Mouse (Mus musculus) adrenal gland (tissue): ENCODE results near the gene Scaf4.

Experiments used
- intact Hi-C: fragments of 180-260 bp; cut with DNase I; formaldehyde crosslinking; loops from one replicate; pipeline ENCODE4 v1.15.1; 2025

Scaf4 gene

DNA sequence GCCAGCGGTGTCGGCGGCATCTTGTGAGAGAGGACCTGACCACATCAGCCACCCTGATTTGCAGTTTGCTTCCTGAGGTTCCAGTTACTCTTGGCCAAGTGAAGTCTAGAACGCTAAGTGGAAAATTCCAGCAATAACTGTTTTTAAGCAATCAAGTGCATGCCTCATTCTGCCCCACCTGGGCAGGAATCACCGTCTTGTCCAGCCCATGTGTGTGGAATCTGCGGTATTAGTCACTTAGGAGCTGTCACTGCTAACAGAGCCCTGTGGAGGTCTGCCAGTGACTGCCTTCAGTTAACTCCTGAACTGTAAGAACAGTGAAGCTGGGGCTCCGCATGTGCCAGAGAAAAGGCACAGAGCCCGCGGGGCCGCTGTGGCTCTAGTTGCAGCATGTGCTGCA is 73.6 kb downstream of the Scaf4 start:
- intact Hi-C loops, result no loop called here

DNA sequence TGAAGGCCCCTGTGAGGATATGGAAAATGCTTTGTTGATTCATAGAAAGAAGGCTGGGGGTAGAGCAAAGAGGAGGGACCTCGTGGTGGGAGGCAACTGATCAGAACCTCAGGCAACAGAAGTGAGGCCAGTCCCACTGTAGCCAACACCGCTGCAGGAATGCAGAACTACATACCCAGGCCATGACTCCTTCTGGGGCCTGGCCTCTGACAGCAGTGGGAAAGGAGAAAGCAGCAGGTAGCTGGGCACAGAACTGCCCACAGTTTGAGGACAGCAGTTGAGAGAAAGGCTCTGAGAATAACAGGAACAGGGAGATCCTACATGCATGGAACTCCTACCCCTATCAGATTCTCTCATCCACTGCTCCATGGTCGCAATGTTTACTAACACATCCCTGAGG is 75.3 kb downstream of the Scaf4 start:
- intact Hi-C loops, result no loop called here

DNA sequence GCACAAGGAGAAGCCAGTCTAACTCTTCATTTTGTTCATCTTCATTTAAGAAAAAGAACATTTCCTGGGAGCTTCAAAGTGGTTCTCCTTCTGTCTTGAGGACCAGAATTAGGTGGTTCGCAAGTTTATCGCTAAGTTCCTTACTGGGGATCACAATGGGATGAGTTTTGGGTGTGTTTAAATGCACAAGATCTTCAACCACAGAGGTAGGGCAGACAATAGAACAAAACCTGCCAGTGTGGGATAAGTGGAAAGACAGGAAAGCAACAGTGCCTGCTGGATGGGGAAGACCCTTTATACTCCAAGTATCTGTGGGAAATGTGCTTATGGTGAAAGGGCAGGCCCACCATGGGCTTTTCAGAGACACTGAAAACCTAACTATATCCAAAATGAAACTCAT is 79.4 kb downstream of the Scaf4 start:
- intact Hi-C loops, result loop anchor here (5.0 kb wide), 1 partner anchor 82 kb away; no protein-coding TSS in a partner anchor

DNA sequence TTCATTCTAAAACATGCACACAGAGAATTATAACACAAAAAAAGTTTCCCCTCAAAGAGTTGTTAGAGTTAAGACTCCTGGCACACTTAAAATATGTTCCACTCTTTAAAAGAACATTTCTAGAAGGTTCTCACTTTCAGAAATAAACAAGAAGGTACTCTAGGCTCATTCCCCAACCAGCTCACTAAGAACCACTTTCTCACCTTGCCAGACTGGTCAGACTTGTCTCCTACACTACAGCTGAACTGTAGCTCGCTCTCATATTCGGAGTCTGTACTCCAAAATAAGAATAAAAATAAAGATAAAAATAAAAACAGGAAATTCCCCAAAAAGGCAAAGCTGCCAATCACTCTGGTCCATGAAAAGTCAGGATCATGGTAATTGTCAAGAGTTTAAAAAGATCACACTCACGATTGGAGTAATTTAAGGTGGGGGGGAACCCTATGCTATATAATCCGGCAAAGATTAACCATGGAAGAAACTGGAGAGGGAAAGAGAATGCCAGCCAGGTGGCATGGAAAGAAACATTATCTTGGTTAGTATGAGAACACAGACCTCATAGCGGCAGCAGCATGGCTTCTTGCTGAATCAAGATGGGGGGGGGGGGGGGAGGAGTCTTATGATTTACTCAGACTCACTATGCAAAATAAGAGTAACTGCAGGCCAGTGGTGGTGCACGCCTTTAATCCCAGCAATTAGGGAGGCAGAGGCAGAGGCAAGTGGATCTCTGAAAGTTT is 80.9 kb downstream of the Scaf4 start:
- intact Hi-C loops, result loop anchor here (5.0 kb wide), 1 partner anchor 84 kb away; no protein-coding TSS in a partner anchor

DNA sequence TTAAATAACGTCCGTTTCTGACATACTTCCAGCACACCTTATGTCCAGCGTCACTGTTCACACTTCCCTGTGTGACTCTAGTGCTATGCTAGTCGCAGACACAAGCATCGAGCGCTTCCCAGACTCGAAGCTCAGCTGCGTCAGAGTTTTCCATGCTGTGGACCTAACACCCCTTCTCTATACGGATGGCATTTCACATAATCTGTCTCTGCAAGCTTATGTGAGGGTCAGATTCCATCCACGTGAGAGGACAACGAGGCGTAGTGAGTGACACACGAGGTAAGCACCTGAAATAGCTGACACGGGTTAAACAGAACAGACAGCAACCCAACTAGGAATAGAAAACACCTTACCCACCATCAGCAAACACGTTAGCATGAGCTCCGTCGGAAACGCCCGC is 82.2 kb downstream of the Scaf4 start:
- intact Hi-C loops, result loop anchor here (5.0 kb wide), 1 partner anchor 85 kb away; no protein-coding TSS in a partner anchor

DNA sequence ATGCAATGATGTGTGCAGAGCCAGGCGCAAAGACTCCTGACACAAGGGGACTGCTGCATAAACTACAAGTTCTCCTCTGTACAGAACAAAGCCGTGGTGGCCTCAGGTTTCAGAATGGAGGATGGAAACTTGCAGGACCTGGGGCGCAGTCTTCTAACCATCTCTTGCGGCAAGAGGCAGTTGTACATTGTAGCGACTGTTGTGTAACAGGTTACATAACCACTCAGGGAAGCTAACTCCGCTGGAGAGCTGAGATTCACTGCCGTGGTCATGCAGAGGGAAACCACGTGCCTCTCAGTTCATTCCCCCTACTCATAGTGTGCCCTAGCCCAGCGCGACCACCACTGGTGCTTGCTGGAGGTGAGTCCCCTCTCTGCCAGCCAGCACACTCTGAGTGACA is 85.1 kb downstream of the Scaf4 start:
- intact Hi-C loops, result no loop called here

DNA sequence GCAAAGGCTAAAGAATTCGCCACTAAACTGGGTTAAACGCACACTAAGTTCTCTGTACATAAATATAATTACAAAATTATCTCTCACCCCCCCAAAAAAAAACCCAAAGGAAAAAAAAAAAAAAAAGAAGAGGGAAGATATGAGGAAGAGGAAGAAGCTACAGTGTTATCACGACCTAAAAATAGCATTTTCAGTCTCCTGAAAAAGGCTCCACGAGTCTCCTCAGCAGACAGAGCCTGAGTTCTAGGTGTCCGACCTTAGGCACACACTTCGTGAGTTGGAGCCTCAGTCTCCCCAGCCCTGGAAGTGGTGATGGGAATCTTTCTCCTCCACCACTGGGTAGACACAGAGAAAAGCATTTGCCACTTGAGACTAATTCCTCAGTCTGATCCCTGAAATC is 85.7 kb downstream of the Scaf4 start:
- intact Hi-C loops, result no loop called here

DNA sequence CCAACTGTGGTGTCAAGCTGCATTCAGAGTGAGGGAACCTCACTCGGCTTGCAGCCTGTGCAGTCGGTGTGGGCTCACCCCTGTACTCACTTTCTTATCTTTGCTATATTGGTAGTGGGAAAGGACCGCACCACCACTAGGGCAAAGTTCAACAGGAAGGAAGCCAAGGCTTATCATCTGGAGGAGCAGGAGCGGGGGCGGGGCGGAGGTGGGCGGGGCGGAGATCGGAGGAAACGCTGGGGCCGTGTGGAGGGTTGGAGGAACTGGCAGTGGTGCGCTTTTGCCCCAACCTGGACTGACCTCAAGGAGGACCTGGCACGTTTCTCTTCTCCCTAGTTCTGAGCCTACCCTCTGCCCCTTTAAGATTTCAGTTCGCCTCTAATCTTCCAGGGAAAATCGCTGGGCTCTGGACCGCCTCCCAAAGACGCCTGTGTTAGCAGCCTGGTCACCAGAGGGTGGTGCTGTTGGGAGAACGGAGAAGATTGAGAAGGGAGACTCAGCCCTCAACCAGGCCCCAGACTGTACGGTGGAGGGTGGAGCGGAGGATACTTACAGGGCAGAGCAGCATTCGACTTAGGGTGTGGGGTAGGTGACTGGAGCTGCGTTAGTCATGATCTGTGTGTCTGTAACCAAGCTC is 86.8 kb downstream of the Scaf4 start:
- intact Hi-C loops, result no loop called here

DNA sequence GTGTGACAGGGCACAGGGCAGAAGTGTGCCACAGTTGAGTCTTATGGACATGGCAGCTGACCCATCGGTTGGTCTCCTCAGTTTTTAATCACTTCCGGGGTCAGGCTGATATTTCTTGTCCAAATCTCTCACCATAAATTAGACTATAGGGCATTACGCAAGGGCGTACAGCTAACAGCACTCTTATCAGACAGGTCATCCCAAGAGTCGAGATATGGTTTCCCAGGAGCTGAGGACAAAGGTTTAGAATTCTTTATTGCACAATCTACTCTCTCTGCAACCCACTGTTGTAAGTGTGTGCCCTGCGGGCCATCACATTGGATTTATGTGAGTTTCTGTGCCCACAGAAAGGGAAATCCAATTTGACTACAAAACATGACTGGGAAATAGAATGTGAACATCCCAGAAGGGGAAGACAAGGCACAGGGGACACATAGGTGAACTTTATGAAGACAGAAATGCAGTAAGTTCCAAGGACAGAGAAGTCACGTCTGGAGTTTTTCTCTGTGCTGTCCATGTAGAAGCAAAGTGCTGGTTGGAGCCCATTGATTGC is 87.5 kb downstream of the Scaf4 start:
- intact Hi-C loops, result no loop called here

DNA sequence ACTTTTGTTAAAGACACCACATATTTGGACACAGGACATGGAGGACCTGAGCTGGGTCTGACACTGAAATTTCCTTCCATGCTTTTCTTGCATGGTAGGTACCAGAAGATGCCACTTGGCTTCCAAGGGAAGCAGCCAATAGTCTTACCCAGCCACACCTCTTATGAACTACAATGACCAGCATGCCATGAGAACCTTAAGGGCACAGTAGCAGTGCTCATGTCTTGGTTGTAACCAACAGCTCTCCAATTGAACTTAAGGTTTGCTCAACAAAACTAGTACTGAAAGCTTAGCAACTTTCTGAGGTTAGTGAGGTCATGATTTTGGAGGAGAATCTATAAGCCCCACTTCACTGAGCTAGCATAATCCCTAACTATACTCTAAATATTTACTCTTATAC is 90.6 kb downstream of the Scaf4 start:
- intact Hi-C loops, result no loop called here

DNA sequence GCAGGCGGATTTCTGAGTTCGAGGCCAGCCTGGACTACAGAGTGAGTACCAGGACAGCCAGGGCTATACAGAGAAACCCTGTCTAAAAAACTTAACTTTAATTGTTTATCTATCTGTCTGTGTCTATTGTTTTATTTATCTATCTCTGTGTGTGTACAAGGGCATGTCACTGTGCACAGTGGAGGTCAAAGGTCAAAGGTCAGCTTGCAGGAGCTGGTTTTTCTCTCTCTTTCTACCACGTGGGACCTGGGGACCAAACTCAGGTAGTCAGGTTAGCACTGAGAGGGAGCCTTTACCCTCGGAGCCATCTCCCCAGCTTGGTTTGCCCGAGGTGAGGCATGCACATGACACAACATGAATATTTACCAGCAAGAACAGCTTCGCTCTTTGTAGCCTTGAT is 93.0 kb downstream of the Scaf4 start:
- intact Hi-C loops, result no loop called here

DNA sequence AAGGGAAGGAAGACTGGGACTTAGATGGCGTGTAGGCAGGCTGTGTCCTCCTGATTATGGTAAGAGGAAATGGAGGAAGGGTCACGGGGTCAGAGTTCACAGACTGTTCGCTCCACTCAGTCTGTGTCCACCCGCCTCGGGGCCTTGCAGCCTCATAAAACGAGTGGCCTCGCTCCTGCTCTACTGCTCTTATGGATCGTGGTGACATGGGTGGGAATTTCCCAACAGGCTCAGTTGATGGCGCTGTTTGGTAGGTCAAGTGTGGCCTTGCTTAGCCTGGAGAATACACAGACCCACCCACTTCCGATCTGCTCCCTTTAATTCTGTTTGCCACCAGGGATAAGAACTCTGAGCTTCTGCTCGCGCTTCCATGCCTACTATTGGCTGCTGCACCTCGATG is 96.8 kb downstream of the Scaf4 start:
- intact Hi-C loops, result no loop called here

DNA sequence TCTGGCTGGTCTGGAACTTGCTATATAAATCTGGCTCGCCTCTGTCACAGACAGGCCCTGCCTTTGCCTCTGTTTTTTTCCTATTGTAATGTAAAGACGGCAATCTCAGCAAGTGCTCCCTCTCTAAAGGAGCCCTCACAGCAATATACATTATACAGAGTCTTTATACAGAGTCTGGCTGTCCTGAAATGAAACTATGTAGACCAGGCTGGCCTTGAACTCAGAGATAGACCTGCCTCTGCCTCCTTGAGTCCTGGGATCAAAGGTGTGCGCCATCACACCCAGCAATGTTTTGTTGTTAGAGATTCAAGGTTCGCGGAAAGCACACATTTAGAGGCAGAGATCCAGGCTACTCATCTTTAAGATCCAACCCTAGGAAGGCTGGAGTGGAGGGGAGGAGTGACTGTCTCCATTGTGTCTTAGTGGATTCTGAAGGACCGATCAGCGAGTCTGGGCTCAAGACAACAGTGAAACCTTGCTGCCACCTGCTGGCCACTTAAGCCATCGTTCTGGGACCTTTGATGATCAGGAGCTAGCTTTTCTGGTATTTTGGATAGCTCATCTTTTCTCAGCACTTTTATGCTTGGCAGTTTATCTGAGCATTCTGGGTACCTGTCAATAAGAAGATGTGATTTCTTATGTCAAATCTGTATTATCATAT is 98.2 kb downstream of the Scaf4 start:
- intact Hi-C loops, result loop anchor here (2.0 kb wide), 1 partner anchor 411 kb away; no protein-coding TSS in a partner anchor

DNA sequence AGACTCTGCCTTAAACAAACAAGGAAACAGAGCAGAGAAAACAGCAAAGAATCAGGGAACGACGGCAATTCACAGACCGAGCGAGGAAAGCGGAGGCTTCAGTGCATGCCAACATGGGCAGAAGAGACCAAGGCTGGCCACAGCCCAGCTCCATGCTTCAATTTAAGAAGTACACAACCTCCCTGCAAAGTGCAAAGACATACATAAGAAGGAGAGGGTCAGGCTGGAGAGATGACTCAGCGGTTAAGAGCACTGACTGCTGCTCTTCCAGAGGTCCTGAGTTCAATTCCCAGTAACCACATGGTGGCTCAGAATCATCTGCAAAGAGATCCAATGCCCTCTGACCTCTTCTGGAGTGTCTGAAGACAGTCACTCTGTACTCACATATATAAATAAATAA is 100.2 kb downstream of the Scaf4 start:
- intact Hi-C loops, result loop anchor here (2.0 to 5.0 kb wide), 2 partner anchors 337 to 409 kb away; no protein-coding TSS in a partner anchor

DNA sequence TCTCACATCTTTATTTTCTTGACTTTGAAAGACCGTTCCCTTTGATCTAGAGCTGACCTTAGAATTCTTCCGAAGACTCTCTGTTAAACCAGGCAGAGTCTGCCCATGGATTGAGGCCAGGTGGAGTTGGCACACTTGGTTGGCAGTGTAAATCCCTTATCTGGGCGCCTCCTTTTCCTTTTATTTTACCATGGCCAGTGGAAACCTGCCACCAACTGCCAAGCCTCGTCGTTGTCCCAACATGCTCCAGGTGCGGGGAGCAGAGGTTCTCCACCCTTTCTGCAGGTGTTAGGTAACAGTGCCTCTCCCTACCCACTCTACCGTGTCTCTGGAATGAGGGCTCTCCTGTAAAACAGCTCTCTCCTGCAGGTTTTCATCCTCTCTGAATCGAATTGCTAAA is 102.6 kb downstream of the Scaf4 start:
- intact Hi-C loops, result loop anchor here (5.0 kb wide), 1 partner anchor 334 kb away; no protein-coding TSS in a partner anchor

DNA sequence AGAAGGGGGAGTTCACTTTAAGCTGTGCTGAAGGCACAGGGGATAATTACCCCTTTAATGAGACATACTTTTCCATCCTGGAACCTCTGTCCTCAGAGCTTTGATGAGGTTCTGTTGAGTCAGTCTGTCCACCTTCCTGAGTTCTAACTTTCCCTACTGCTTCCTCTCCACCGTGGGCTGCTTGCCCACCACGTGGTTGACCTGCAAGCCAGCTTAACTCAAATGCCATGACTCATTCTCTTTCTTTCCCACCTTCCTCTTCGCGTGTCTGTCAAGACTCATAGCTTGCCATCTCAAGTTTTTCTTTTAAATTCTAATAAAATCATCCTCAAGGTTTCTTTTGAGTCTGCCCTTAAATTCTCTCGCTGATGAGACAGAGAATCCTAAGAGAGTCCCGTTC is 103.3 kb downstream of the Scaf4 start:
- intact Hi-C loops, result loop anchor here (5.0 kb wide), 1 partner anchor 334 kb away; no protein-coding TSS in a partner anchor

DNA sequence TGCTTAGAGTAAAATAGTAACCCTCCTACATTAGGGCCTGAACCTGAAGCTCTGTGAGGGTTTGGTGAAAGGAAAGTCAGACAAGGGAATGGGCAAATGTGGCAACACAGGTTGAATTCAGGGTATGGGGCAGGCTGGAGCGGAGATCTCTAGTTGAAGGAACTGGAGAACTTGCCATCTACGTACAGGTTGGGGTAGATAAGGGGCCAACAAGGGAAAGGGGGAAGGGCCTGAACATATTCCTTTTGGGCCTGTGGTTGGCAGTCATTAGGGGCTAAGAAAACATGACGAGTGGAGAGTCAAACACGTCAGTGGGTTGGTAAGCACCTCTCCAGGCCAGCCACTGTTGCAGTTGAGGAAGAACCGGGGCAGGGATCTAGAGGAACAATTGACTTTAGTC is 104.4 kb downstream of the Scaf4 start:
- intact Hi-C loops, result loop anchor here (5.0 kb wide), 1 partner anchor 333 kb away; no protein-coding TSS in a partner anchor

DNA sequence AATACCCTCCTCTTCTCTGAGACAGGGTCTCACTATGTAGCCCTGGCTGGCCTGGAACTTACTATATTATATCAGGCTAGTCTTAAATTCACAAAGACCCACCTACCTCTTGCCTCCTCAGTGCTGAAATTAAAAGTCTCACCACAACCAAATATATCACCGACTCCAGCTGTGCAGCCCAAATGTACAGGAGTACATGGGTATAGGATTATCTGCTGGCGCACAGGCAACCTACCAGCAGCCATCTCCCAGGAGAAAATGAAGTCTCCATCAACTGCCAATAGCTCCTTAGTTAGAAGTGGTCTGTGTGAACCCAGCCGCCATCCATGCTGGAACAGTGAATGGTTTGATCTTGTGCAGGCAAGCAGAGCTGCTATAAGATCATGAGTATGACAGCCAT is 105.9 kb downstream of the Scaf4 start:
- intact Hi-C loops, result no loop called here

DNA sequence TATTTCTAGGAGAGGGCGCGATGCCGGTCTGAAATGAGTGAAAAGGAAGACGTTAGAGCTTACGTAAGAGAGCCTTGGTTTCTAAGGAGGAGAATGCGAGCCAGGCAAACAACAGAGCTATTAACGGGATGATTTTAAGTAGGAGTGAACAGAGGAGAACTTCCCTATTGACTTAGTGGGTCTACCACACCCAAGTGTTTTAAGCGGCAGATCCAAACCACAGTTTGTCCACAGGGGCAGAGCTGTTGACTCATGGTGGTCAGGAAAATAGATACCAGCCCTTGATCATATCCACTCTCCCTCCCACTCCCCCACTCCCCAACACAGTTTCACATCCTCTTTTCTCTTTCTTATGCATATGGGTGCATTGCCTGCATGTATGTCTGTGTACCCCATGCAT is 106.9 kb downstream of the Scaf4 start:
- intact Hi-C loops, result no loop called here

DNA sequence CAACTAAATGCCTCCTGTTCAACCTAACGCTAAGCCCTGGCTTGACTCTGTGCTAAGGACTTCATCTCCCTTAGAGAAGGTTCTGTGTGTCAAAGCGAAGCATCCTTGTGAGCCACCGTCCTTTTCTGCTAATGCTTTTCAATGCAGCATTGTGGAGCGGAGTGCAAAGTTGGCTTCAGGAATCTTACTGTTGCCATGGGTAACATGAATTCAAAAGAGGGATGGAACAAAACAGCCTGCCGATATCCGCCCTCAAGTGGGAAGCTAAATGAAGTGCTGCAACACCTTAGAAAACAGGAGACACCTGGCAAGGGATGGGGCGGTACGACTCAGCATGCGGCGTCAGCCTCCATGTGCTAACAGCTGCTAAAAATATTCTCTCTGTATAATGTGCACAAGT is 107.8 kb downstream of the Scaf4 start:
- intact Hi-C loops, result no loop called here
